Mouse (Mus musculus): ENCODE data around the gene Pqlc2.

Gene Pqlc2

DNA sequence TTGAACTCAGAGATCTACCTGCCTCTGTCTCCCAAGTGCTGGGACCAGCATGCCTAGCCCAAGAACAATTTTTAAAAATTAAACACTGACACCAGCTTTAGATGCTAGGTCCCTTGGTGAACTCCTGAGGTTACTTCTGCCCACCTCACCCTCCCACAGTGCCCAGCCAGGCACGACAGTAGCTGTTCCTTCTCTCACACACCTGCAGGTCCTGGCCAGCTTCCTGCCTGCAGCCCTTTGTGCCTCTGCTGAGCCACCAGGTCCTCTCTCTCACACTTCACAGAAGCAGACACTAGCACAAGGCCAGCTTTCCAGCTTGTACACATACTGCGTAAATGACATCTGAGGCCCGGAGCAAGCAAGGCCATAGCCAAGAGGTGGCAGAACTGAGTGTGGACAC, 5.0 kb downstream of the Pqlc2 start:
- DNase-seq (ENCODE audit: low spot score) = no peak

GRCm38 (mm10) chr4:139302241-139302640, 8.3 kb downstream of the Pqlc2 start:
- no peak for DNase-seq (ENCODE audit: low spot score)

GRCm38 (mm10) chr4:139301780-139302179, 8.7 kb downstream of the Pqlc2 start:
- no peak for DNase-seq (ENCODE audit: low spot score)

DNA sequence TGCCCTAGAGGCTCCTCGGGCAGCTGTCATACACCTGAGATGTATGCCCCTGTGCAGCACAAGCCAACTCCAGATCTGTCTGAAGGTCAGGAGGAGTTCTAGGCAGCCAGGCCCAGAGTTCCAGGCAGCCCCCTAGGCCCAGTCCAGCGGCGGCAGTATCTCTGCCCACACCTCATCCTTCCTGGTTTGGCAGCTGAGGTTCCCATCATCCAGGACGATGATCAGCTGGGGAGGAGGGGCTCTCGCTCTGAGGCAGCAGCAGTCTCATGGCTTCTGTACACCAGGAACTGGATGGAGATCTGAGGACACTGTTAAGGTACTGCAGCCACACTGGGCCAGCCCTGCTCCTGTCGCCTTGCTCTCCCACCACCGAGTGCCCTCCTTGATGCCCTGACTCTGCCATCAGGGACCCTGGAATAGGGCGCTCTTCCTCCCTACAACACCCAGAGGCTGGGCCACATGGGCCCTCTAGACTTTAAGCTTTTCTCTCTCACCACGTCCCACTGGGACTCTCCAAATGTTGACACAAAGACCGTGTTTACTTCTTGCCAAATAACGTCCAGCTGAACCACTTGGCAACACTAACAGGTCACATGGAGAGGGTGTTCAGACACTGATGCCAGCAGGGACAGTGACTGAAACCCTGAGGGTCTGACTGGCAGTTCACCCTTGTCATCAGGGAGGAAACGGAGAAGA, 11.7 kb downstream of the Pqlc2 start:
- no peak for DNase-seq (ENCODE audit: low spot score)

GRCm38 (mm10) chr4:139297566-139297965, 12.9 kb downstream of the Pqlc2 start:
- no peak for DNase-seq (ENCODE audit: low spot score)

DNA sequence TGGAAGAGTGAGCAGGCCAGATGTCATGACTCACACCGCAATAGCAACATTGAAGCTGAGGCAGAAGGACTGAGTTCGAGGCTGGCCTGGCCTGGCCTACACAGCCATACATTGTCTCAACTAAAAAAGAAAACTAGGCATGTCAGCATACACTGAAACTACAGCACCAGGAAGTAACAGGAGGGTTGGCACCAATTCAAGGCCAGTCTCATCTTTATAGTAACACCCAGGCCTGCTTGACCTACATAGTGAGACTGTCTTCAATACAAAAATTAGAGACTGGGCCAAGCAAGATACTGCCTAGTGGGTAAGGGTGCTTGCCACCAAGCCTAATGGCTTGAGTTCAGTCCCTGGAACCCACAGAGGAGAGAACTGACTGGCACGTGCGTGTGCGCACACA, 18.5 kb downstream of the Pqlc2 start:
- DNase-seq (ENCODE audit: low spot score) = no peak

DNA sequence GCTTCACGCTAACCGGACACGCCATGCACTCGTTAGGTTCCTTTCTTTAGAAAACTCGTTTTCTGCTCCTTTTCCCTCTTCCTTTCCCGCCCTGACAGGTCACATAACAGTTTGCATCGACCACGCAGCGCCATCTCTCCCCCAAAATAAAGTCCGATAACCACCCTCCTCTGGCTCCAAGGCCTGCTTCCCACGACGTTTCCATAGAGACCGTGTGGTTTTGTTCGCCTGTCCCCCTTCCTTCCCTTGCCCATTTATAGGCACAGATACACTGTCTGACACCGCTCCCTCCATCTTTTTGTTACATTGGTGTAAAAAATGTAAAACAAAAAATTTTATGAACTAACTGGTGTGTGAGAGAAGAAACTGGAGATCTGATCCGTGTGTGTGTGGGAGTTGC, 19.4 kb downstream of the Pqlc2 start:
- no peak for DNase-seq (ENCODE audit: low spot score)

DNA sequence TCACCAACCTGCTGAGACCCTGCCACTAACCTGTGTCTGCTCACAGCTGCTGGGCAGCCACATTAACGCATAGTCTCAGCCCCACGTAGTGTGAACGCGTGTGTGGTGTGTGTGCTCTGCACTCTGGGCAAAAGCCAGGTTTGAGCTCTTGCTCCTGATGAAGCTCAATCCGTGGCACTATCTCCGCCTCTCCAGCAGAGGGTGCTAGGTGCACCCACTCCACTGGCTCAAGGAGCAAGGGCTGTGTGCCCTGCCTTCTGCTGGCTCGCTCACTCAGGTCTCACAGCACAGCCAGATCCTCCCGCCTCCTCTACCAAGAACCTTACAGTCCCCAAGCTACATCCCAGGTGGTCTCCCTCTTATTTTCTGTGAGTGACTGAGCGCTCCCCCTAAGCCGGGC, 21.5 kb downstream of the Pqlc2 start:
- DNase-seq (ENCODE audit: low spot score) = no peak

- DNase-seq (ENCODE audit: low spot score) = peak; percentile 66
Measured at GRCm38 (mm10) chr4:139287122-139287863, 23.2 kb downstream of the Pqlc2 start.

DNA sequence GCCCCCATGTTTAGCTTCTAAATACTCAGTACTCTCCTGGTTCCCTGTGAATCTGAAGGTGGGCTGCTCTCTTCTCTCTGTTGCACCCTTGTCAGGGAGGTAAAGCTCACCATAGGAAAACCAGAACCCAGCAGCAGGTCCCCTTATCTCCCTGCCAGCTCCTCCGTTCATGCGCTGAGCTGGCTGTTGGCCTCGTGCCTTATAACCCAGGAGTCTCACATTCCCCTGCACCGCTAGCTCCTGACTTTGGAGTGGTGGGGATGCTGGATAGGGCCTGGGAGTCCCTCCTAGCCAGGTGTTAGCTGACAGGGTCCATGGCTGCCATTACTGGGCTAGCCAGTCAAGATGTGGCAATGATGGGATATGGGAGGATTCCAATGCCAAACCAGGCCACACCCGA, 24.3 kb downstream of the Pqlc2 start:
- DNase-seq (ENCODE audit: low spot score) = no peak

GRCm38 (mm10) chr4:139284877-139285276, 25.6 kb downstream of the Pqlc2 start:
- no peak for DNase-seq (ENCODE audit: low spot score)

DNA sequence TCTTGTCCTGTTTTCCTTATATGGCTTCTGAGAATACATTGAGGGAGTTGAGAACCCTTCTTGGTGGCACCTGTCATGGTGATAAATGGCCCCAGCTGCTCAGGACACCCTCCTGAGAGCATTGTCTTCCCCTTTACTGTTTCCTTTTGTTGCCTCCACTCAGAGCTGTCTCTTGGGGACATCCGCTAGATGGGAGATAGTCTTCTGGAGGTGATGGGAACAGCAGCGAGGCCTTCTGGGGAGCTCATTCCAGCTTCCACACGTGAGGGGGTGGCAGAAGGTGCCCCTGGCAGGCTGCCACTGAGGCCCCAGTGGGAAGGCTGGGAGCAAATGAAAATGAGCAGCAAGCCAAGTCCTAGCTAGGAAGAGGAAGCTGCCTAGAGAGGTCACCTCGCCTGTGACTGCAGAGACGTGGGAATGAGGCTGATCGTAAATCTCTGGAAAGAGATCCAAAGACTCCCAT, 27.5 kb downstream of the Pqlc2 start:
- DNase-seq (ENCODE audit: low spot score) = no peak

DNA sequence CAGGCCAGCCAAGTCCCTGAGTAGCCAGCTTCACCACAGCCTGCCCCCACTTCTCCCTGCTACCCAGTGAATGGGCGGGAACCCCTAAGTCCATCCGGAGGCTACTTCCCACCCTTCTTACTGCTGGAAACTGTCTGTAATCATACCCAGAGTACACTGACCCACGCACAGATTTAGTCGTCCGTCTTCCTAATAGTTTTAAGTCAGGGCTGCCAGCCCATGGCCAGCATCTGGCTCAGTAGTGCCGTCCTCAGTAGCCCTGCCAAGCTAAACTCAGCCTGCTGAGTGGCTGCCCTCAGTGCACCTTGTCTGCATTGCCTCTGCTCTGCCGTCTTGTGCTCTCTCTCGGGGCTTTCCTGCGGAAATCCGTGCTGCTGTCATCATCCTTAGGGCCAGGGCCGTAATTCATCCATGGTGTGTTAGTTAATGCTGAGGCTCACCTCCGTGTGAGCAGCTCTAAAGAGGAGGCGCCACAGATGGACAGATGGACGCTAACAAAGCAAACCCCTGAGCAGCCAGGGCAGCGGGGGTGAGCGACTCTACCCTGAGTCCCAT, 28.6 kb downstream of the Pqlc2 start:
- no peak for DNase-seq (ENCODE audit: low spot score)

- no peak for DNase-seq (ENCODE audit: low spot score)
Measured at GRCm38 (mm10) chr4:139280530-139280929, 30.0 kb downstream of the Pqlc2 start.

- DNase-seq (ENCODE audit: low spot score) = no peak
Measured at GRCm38 (mm10) chr4:139276411-139276810, 34.1 kb downstream of the Pqlc2 start.

DNA sequence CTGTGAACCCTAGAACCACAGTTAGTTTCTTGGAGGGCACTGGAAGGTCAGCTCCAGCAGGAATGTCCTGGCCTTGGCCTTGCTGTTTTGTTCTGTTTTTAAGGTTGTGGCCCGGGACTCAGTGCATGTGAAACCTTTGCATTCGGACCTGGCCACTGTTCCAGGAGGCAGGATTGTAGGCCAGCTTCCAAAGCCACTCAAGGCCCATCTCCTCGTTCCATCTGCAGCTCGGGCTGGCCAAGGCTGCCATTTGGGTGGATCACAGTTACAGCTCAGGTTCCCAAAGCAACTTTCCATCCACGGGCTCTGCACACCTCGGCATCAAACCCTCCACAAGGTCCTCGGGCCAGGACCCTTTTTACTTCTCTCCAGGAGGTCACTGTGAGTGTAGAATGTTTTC, 35.9 kb downstream of the Pqlc2 start:
- no peak for DNase-seq (ENCODE audit: low spot score)

- no peak for DNase-seq (ENCODE audit: low spot score)
Measured at GRCm38 (mm10) chr4:139272951-139273680, 37.4 kb downstream of the Pqlc2 start.

GRCm38 (mm10) chr4:139271562-139271961, 38.9 kb downstream of the Pqlc2 start:
- DNase-seq (ENCODE audit: low spot score) = no peak

GRCm38 (mm10) chr4:139270168-139270567, 40.3 kb downstream of the Pqlc2 start:
- DNase-seq (ENCODE audit: low spot score) = no peak

DNA sequence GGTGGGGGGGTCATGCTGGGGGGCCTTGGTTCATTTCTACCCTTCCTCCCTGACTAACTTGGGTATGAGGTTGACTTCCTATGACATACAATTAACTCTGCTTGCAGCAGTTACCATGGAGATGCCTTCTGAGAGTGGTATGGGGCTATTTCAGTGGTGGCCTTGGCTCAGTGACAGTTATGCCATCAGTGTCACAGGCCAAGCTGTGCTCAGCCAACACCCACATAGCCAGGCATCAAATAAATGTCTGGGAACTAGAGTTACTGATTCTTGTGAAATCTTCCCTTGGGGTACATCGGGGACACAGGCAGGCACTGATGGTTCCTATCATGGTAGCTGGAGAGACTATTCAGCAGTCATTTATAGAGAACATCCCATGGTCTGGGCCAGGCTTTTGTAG, 42.3 kb downstream of the Pqlc2 start:
- DNase-seq (ENCODE audit: low spot score) = no peak

- no peak for DNase-seq (ENCODE audit: low spot score)
Measured at GRCm38 (mm10) chr4:139267335-139267734, 43.2 kb downstream of the Pqlc2 start.

DNA sequence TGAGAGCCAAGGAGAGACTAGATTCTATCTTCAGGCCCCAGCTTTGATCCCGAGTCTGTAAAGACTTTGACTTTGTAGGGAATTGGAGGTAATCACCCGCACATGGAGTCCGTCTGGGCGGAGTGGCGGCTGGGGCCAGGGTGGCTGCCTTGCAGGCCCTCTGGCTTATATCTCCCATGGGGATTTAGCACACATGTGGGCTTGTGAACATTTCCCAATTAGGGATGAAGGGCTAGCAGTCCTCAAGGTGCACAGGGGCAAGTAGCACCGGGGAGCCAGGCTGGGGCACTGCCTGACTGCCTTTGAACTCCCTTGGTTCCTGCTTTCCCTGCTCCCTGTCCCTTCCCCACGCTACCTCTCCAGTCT, 44.0 kb downstream of the Pqlc2 start:
- no peak for DNase-seq (ENCODE audit: low spot score)
